Mouse (Mus musculus): ENCODE data around the gene Gm49393. TPM values are rescaled to one million over a fixed set of nuclear protein-coding genes. Genes with fewer than 3 reads are reported as not detected.
"Not testable (repeated sequence)": the region's sequence is repeated elsewhere in the genome, so short reads cannot be mapped to it uniquely, and the experiment has no call there.

Gm49393 gene
- not detected for polyA plus RNA-seq (2017; shearing (Covaris generic))

- ATAC-seq: not testable (repeated sequence)
These were observed at the start of gene Gm49393 for GRCm38 (mm10) chr13:60935490-60935889. Gene Gm49393, minus strand, starts transcription at chr13:60935590.

GRCm38 (mm10) chr13:60972319-60972718 lies 36.9 kb upstream of the Gm49393 start:
- not testable (repeated sequence) for ATAC-seq

GRCm38 (mm10) chr13:60963985-60964384 lies 28.6 kb upstream of the Gm49393 start:
- ATAC-seq: not testable (repeated sequence)

- no peak for ATAC-seq
These were observed 26.3 kb upstream of the Gm49393 start for GRCm38 (mm10) chr13:60961706-60962105.

GRCm38 (mm10) chr13:60941884-60942283 lies 6.5 kb upstream of the Gm49393 start, which contains the start of gene Tpbpa:
Gene Tpbpa, minus strand, starts transcription at chr13:60941984.
- not testable (repeated sequence) for ATAC-seq

- ATAC-seq: peak; percentile 96
These were observed 1.1 kb upstream of the Gm49393 start, which contains the start of the genes Gm49391 and Ctla2a for GRCm38 (mm10) chr13:60936500-60936901. Gene Gm49391, minus strand, starts transcription at chr13:60936571. Gene Ctla2a, minus strand, starts transcription at chr13:60936625.

GRCm38 (mm10) chr13:60904780-60905179 lies 30.6 kb downstream of the Gm49393 start, which contains the start of gene Tpbpb:
Gene Tpbpb, minus strand, starts transcription at chr13:60904880.
- not testable (repeated sequence) for ATAC-seq

GRCm38 (mm10) chr13:60897328-60897727 lies 38.1 kb downstream of the Gm49393 start, which contains the start of gene Ctla2b:
Gene Ctla2b, minus strand, starts transcription at chr13:60897447.
- peak; percentile 93 for ATAC-seq

- not testable (repeated sequence) for ATAC-seq
These were observed 38.6 kb downstream of the Gm49393 start, which contains the start of gene Gm49392 for GRCm38 (mm10) chr13:60896794-60897193. Gene Gm49392, minus strand, starts transcription at chr13:60896894.

GRCm38 (mm10) chr13:60895406-60896160 lies 39.8 kb downstream of the Gm49393 start:
- no peak for ATAC-seq

GRCm38 (mm10) chr13:60892301-60892700 lies 43.1 kb downstream of the Gm49393 start:
- no peak for ATAC-seq

GRCm38 (mm10) chr13:60864281-60864680 lies 71.1 kb downstream of the Gm49393 start, which contains the start of gene 4930486L24Rik:
Gene 4930486L24Rik, minus strand, starts transcription at chr13:60864475.
- no peak for ATAC-seq

- peak; percentile 99 for ATAC-seq
These were observed 86.9 kb downstream of the Gm49393 start for GRCm38 (mm10) chr13:60848241-60849120.

- no peak for ATAC-seq
These were observed 92.2 kb downstream of the Gm49393 start for GRCm38 (mm10) chr13:60843153-60843552.

- ATAC-seq: no peak
These were observed 92.7 kb downstream of the Gm49393 start for GRCm38 (mm10) chr13:60842703-60843102.

- ATAC-seq: peak; percentile 83
These were observed 96.0 kb downstream of the Gm49393 start for GRCm38 (mm10) chr13:60839353-60839902.

GRCm38 (mm10) chr13:60826052-60826451 lies 109.3 kb downstream of the Gm49393 start:
- peak; percentile 91 for ATAC-seq

- no peak for ATAC-seq
These were observed 114.8 kb downstream of the Gm49393 start for GRCm38 (mm10) chr13:60820486-60821175.

- no peak for ATAC-seq
These were observed 115.9 kb downstream of the Gm49393 start for GRCm38 (mm10) chr13:60819469-60819868.

- ATAC-seq: no peak
These were observed 121.7 kb downstream of the Gm49393 start for GRCm38 (mm10) chr13:60813722-60814121.

- no peak for ATAC-seq
These were observed 122.6 kb downstream of the Gm49393 start for GRCm38 (mm10) chr13:60812768-60813167.

GRCm38 (mm10) chr13:60809690-60810089 lies 125.7 kb downstream of the Gm49393 start:
- ATAC-seq: no peak
